Mouse (Mus musculus) erythroblast, embryonic 14.5 days (primary cell): Measurements from ENCODE around the gene Snx5.

ENCODE experiments used
- GATA1 ChIP-seq: IDR thresholded peaks from 2 replicates; pipeline ENCODE4 v1.6.1; 2012; ENCODE audit warnings: low read length, inconsistent platforms, mixed read lengths
- TAL1 ChIP-seq: IDR thresholded peaks from 3 replicates; pipeline ENCODE4 v1.6.1; 2012; ENCODE audit warnings: low read length, inconsistent platforms, mixed read lengths

- TF ChIP-seq GATA1: no peak
- TF ChIP-seq TAL1: no peak
Measured at GRCm38 (mm10) chr2:144215195-144215594, 55.5 kb downstream of the Snx5 start.
